Mouse (Mus musculus) cerebellum, adult 11 months (tissue): ENCODE results near the gene Sult1b1.
"Not testable (repeated sequence)": the region's sequence is repeated elsewhere in the genome, so short reads cannot be mapped to it uniquely, and the experiment has no call there.

ENCODE experiments used
- DNase-seq: peaks from one replicate; pipeline ENCODE4 v3.0.0; 2022

Sult1b1 gene

GRCm38 (mm10) chr5:87538111-87538510, at the start of gene Sult1b1:
Gene Sult1b1 (minus strand): TSS chr5:87538195.
- DNase-seq: no peak

DNA sequence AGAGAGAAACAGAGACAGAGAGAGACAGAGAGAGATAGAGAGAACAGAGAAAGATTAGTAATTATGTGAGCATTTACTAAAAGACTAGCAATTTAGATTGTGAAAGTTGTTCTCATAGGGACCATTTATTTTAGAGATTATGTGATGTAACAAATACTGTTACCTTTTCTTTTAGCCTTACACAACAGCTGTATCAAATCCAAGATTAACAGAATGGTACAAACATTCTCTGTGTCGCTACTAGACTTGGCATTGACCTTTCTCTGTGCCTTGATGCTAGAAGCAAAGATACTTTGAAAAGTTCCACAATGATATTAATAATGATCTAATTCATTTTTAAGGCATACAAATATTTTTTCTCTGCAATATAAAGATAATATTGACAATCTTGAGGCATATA, 42.4 kb upstream of the Sult1b1 start:
- DNase-seq: no peak

DNA sequence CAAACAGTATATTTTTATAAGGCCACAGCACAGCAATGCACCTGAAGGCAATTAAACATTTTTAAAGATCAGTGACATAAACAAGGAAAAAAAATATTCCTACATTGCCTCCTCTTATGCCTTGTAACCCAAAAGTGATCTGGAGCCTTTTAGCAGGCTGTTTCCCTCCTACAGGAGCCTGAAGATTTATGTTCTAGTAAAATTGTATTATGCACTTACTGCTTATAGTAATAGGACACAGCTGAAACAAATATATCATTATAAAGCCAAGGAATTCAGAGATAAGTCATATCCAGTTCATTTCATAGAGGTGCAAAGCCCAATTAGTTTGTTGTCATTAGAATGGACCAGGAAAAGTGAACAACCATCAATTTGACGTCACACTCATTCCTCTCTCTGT, 36.2 kb upstream of the Sult1b1 start:
- DNase-seq: no peak

GRCm38 (mm10) chr5:87573490-87573889, 35.5 kb upstream of the Sult1b1 start:
- DNase-seq: no peak

DNA sequence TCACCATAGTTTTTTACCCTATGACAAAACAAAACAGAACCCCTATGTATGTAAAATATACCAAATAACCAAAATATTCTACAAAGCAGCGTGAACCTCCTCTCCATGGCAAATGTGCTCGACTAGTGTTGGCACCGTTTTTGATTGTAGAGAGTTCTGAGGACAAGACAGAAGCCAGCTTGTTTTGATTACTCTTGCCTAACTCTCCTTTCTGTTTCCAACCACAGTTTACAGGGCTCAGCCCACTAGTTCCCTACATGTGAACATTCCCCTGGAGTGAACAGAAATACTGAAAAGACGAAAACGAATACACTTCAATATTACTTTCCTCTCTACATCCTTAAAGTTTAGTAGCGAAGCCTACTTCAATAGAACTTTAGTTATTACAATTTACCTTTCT, 34.8 kb upstream of the Sult1b1 start:
- no peak for DNase-seq

GRCm38 (mm10) chr5:87568845-87569244, 30.9 kb upstream of the Sult1b1 start, which contains the start of gene Sult1d1:
Gene Sult1d1 (minus strand): TSS chr5:87569027.
- no peak for DNase-seq

- DNase-seq: no peak
Observed at GRCm38 (mm10) chr5:87567306-87567705, 29.3 kb upstream of the Sult1b1 start.

DNA sequence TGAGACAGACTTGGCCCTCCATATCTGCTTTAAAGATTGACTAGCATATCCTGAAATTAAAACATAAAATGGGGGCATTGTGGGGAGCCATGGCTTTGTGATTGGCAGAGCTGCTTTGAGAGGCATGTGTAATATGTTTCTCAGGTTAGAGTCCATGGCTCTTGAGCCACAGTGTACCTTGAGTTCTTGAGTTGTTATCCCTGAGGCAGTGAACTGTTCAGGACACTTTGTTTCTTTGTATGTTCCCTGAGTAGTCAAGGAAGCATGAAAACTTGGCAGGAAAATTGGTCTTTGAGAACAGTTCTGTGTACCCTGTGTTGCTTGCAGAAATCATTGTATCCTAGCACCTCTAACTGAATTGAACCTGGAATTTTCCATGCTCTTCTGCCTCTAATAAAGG, 25.0 kb upstream of the Sult1b1 start:
- no peak for DNase-seq

DNA sequence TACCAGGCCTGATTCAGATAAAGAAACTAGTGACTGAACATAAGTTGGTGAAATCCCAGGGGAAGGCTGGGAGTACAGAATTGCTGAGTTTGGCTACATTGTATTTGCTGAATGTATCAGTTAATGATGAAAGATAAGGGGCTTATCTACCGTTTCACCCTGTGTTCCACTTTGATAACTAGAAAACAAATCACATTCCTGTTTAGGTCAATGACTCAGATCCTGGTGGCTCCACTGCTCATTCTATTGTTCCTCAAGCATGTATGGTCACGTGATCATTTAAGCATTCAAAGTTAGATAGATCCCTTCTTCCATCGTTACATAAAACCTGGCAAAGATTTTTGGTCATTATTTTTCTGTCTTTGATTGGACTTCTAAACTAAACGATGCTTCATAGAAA, 24.5 kb upstream of the Sult1b1 start:
- no peak for DNase-seq

- no peak for DNase-seq
Observed at GRCm38 (mm10) chr5:87560145-87560544, 22.1 kb upstream of the Sult1b1 start.

DNA sequence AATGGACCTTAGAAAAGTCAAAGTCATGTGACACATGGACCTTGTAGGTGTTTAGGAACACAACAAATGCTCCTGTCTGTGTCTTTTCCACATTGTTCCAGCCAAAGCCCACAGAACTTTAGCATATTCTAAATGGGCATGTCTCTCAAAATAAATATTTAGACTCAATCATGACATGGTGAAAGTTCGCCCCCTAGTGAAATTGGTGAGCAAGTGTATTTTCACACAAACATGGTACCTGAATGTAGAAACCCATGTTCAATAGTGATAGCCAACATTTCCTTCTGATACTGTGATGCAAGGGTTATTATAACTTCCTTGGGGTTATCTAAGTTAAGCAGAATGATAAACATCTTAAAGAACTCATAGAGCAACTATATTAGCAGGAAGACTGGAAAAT, 12.9 kb upstream of the Sult1b1 start:
- no peak for DNase-seq

DNA sequence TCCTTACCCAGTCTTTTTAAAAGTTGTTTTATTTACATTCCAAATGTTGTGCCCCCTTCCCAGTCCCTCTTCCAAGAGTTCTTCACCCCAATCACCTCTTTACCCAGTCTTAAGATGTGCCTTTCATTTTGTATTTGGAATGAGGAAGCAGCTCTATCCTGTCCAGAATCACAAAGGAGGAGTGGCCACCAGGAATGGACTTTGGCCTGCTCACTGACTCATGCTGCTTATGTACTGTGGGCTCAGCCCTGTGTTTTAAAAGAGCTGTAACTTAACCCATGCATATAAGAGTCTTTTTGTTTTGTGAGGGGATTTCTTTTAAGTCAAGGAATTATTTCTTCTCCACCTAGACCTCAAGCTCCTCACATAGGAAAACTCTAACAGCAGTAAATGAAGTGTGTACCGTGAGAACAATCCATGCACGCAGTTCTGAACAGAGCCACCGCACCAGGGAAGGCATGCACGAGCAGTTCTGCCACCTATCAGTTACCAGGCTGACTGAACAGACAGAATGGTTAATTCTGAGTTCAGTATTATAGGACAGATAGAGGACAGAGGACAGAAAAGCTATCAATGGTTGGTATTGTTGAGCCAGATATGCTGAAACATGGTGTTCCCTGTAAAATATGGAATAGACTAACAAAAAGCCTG, 1.9 kb downstream of the Sult1b1 start:
- DNase-seq: no peak

- no peak for DNase-seq
Observed at GRCm38 (mm10) chr5:87532288-87532687, 5.7 kb downstream of the Sult1b1 start.

DNA sequence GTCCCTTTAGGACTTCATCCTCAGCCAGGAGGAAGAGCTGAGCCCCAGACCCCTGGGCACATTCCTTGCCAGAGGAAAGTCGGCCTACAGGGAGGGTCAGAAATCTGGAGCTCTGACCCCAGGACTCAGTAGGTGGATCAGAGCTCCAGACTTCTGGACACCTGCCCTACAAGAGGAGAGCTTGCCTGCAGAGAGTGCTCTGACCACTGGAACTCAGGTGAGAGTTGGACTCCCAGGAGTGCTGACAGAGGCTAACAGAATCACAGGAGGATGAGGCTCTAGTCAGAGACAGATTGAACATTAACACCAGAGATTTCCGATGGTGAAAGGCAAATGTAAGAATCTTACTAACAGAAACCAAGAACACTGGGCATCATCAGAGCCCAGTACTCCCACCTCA, 14.4 kb downstream of the Sult1b1 start:
- not testable (repeated sequence) for DNase-seq

DNA sequence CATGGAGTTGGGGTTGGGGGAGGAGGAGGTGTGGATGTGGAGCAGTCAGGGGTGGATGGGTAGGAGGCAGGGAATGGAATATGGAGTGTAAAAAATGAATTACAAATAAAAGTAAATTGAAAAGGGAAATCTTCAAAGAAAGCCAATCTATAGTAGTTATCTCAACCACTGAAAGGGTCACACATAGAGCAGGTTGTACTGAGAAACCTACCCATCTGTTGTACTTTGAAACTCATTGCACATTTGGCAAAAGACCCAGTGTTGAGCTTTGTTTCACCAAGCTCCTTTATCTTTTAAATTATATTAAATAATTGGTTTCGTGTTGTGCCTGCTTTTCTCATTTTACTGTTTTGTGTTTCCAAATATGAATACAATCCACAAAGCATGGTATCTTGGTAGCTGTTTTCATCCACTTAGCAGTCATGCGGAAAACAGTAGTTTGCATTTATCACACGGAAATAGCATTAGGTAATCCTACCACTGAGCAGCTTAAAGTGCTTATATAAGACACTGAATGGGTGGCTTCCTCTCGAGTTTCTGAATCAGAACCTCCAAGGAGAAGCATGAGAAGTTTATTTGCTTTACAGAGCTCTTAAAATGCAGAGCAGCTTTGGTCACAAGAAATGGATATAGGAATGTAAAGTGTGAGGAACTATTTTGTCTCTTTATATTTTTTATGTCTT, 32.1 kb downstream of the Sult1b1 start:
- no peak for DNase-seq

- no peak for DNase-seq
Observed at GRCm38 (mm10) chr5:87502687-87503086, 35.3 kb downstream of the Sult1b1 start.

DNA sequence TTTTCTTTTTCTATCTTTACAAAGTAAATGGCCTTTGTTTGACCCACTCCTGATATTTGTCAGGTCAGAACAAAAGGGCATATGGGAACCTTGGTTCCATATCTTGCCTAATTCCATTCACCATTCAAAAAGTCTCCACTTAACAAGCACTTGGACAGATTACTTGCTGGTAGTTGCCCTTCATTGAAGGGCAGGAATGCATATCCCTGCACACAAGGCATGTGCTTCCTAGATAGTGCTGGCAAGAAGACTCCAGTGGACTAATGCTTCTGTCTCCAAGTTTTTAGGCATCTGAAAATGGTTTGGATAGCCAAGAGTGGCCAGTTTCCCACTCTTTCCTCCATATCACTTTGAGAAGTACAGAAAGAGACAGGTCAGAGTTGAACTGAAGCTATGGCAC, 38.7 kb downstream of the Sult1b1 start:
- no peak for DNase-seq

DNA sequence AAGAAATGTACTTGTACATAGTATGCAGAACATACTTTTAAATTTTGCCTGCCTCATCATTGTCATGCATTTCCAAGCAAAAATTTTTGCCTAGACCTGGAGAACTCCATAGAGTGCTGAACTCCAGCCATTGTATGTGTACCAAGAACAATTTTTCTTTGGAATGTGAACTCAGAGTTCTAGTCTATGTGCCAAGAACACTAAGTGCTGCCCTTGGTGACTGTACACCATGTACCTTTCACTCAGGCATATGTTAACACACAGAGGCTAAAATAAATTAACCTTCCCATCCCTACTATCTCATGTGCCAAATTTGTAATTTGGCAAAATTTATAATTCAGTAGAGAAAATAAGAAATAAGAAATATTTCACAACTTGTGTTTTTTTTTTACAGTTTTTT, 39.1 kb downstream of the Sult1b1 start:
- DNase-seq: no peak

DNA sequence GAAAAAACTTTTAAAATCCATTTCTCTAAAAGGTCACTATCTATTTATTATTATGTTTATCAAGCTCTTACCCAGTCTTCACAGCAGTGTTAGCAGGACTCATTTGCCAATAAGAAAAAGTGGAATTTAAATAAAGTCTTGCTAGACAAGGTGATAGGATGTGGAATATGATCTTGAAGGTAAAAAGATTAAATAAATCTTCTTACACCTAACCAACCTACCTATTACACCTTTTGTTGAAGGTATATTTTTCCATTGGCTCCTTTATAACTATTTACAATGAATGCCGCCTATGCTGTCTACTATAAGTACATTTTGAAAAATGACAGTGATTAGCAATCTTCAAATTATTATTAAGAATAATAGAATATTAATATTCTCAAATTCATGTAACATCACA, 47.2 kb downstream of the Sult1b1 start, which contains the start of gene Ugt2a1:
Gene Ugt2a1, minus strand, starts transcription at position 101 of the 400 bp plus-strand sequence.
- DNase-seq: no peak

DNA sequence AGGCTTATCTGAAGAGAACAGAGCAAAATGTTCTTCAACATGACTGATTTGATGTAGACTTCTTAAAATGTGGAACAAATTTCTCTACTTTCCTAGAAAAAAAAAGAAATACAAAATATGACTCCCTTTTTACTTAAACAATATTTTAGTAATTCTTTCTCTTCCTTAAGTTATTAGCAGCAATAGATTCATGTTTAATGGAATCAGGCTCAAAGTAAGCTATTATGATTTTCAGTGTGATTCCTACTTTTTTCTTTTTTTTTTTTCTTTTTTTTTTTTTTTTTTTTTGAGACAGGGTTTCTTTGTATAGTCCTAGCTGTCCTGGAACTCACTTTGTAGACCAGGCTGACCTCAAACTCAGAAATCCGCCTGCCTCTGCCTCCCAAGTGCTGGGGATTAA, 51.3 kb downstream of the Sult1b1 start, which contains the start of gene Gm43638:
Gene Gm43638, minus strand, starts transcription at position 101 of the 400 bp plus-strand sequence.
- DNase-seq: not testable (repeated sequence)

DNA sequence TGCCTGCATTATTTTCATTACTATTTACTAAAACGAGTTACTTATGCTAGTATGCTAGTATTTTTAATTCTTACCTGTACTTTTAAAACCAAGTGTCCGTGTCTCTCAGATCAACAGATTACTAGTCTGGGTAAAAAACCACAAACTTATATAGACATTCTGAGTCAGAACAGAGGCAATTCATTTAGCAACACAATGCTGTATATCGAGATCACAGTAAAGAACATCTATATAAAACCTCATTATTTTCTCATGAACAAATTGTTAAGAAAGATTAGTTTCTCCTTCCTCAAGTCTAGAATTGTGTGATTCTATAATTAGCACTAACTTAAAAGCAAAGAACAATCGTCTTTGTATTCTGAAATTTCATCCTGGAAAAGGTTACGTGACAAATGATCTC, 55.8 kb downstream of the Sult1b1 start, which contains the start of gene Ugt2a2:
Gene Ugt2a2, minus strand, starts transcription at position 101 of the 400 bp plus-strand sequence.
- no peak for DNase-seq
